Mouse (Mus musculus) CH12.LX (cell line): ENCODE measurements around the gene Lysmd1. TPM values are rescaled to one million over a fixed set of nuclear protein-coding genes. Genes with fewer than 3 reads are reported as not detected.

ENCODE experiments used
- DNase-seq: peaks from one replicate; pipeline ENCODE4 v3.0.0-alpha.2; 2013; ENCODE audit errors: extremely low read depth
- H3K27ac ChIP-seq: 2 replicates; pipeline ENCODE4 v1.5.1; 2012; ENCODE audit warnings: low read depth, mild to moderate bottlenecking, control low read depth, moderate library complexity; ENCODE audit not compliant: insufficient read depth
- H3K27me3 ChIP-seq: replicated peaks from 2 replicates; pipeline ENCODE3; 2012; ENCODE audit warnings: inconsistent platforms
- H3K36me3 ChIP-seq, 2 experiments: replicated peaks in 1 of 2; 2 replicates each; pipeline versions ENCODE3 to v1.6.1; 2012; ENCODE audit warnings: inconsistent platforms in 1 of 2, low read length in 1 of 2, mild to moderate bottlenecking in 1 of 2, mixed read lengths in 1 of 2, moderate library complexity in 1 of 2; ENCODE audit not compliant: control insufficient read depth in 1 of 2, insufficient read depth in 1 of 2
- H3K4me1 ChIP-seq, 2 experiments: 2 replicates each; pipeline ENCODE4 v1.6.1; 2012; ENCODE audit warnings: inconsistent platforms in 1 of 2, moderate library complexity in 1 of 2; ENCODE audit not compliant: insufficient read depth in 2 of 2, control insufficient read depth in 1 of 2
- H3K4me2 ChIP-seq: 2 replicates; pipeline ENCODE4 v1.6.1; 2012; ENCODE audit warnings: low read depth, mild to moderate bottlenecking, control low read depth; ENCODE audit not compliant: poor library complexity, insufficient read depth, severe bottlenecking
- H3K4me3 ChIP-seq, 3 experiments: fragments of 150-350 bp in 1 of 3; sonication (generic) in 1 of 3; replicated peaks in 1 of 3; 2 replicates each; pipeline versions ENCODE3 to v1.5.1; 2011 to 2012; ENCODE audit warnings: low read depth in 2 of 3, low read length in 2 of 3, mild to moderate bottlenecking in 2 of 3, moderate library complexity in 2 of 3, control low read depth in 1 of 3, improper control_type of control experiment in 1 of 3, inconsistent platforms in 1 of 3, mixed read lengths in 1 of 3; ENCODE audit not compliant: poor library complexity in 1 of 3
- H3K79me2 ChIP-seq: replicated peaks from 2 replicates; pipeline ENCODE4 v1.6.1; 2012; ENCODE audit warnings: mild to moderate bottlenecking, moderate library complexity; ENCODE audit not compliant: control insufficient read depth, poor library complexity, insufficient read depth, severe bottlenecking; ENCODE audit errors: extremely low read depth
- H3K9ac ChIP-seq: 2 replicates; pipeline ENCODE4 v1.6.1; 2012; ENCODE audit warnings: low read depth, mild to moderate bottlenecking, control low read depth, moderate library complexity; ENCODE audit not compliant: insufficient read depth
- H3K9me3 ChIP-seq: replicated peaks from 2 replicates; pipeline ENCODE3; 2012; ENCODE audit warnings: low read length, inconsistent platforms, mixed read lengths
- EP300 ChIP-seq: IDR thresholded peaks from 2 replicates; pipeline ENCODE4 v1.6.1; 2011; ENCODE audit warnings: low read length, improper control_type of control experiment
- RCOR1 ChIP-seq: conservative IDR thresholded peaks from 2 replicates; pipeline ENCODE4 v1.6.1; 2012; ENCODE audit warnings: low read depth, mild to moderate bottlenecking, inconsistent platforms, low read length, improper control_type of control experiment
- TCF12 ChIP-seq: IDR thresholded peaks from 2 replicates; pipeline ENCODE4 v1.6.1; 2014; ENCODE audit warnings: low read depth, mild to moderate bottlenecking, inconsistent platforms, low read length, improper control_type of control experiment
- ZNF384 ChIP-seq: IDR thresholded peaks from 2 replicates; pipeline ENCODE4 v1.6.1; 2012; ENCODE audit warnings: low read depth, low read length, improper control_type of control experiment, inconsistent platforms
- dilution Hi-C: fragments of 300-500 bp; cut with MboI; formaldehyde crosslinking; loops from 2 replicates; pipeline ENCODE4 v1.14.3; 2020; ENCODE audit warnings: low sequenced_read_pairs; ENCODE audit not compliant: extremely low pct_unique_long_range_greater_than_20kb, extremely low pct_ligation_motif_present
- in situ Hi-C: fragments of 300-500 bp; cut with MboI; formaldehyde crosslinking; loops from 3 replicates; pipeline ENCODE4 v1.14.3; 2019; ENCODE audit warnings: low sequenced_read_pairs, low pct_ligation_motif_present, low pct_unique_long_range_greater_than_20kb, mixed read lengths
- polyA plus RNA-seq: library from polyadenylated mRNA; unstranded; fragments of >175 nt; gene quantifications from 2 replicates; pipeline ENCODE4 v1.2.1, GENCODE M21; 2012; ENCODE audit warnings: low read depth; ENCODE audit not compliant: insufficient read length
- total RNA-seq, 2 experiments: library from RNA; depleted of rRNA; stranded (reverse); fragments of 300-350 nt in 1 of 2; fragments of >200 nt in 1 of 2; gene quantifications; 2 replicates each; pipeline ENCODE4 v1.2.3; 2012 to 2014

Lysmd1 gene
- total and polyA plus RNA-seq, 3 experiments = 8.1 to 13.6 (median 11.6) TPM

DNA sequence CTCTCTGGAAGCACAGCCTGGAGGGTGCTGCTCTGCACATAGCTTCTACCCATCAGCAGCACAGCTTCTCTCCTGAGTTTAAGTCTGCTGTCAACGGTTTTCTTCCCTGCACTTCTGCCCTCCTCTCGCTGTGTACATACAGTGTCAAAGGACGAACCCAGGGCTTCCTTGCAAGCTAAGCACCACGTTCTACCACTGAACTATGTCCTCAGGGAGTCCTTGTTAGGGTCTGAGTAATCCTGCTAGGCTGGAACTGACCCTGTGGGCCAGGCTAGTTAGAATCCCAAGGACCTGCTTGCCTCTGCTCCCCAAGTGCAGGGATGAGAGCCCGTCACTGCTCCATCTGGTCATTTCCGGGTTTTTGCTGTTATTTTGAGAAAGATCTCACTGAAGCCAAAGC, 53.0 kb downstream of the Lysmd1 start:
- no peak overlapping the region for H3K27ac ChIP-seq
- H3K4me2 ChIP-seq = no peak overlapping the region
- dilution Hi-C loops = no loop called here
- H3K4me1 ChIP-seq = no peaks in the 10 kb centered on the region
- H3K79me2 ChIP-seq = no peaks in the 10 kb centered on the region
- TF ChIP-seq EP300 = no peak
- TF ChIP-seq ZNF384 = no peak
- TF ChIP-seq RCOR1 = no peak
- TF ChIP-seq TCF12 = no peak
- peaks cover 50 to 92% of the 10 kb centered on the region in 2 experiments for H3K36me3 ChIP-seq
- no peaks in the 10 kb centered on the region for H3K9me3 ChIP-seq
- no peaks in the 10 kb centered on the region for H3K27me3 ChIP-seq
- no peak for DNase-seq
- in situ Hi-C loops = no loop called here
- no peak overlapping the region for H3K9ac ChIP-seq
- no peak overlapping the region for H3K4me3 ChIP-seq

Other genes with a start within 250 kb of the Lysmd1 start
Only the 20 nearest of the 22 such genes appear.
- gene Selenbp1, start 201.0 kb upstream of the Lysmd1 start, total RNA-seq (2012; rRNA removed) = 0.08 and 0.25 TPM in 2 replicates
- not detected in 2 replicates for gene Selenbp1, start 201.0 kb upstream of the Lysmd1 start, total RNA-seq (2014; rRNA removed)
- not detected in 2 replicates for gene Selenbp1, start 201.0 kb upstream of the Lysmd1 start, polyA plus RNA-seq
- 11.4 and 11.8 TPM in 2 replicates for gene Rfx5, start 180.0 kb upstream of the Lysmd1 start, total RNA-seq (2012; rRNA removed)
- gene Rfx5, start 180.0 kb upstream of the Lysmd1 start, total RNA-seq (2014; rRNA removed) = 14.0 and 15.4 TPM in 2 replicates
- gene Rfx5, start 180.0 kb upstream of the Lysmd1 start, polyA plus RNA-seq = 19.9 and 22.0 TPM in 2 replicates
- gene Pi4kb, start 159.4 kb upstream of the Lysmd1 start, total RNA-seq (2012; rRNA removed) = 39.2 and 44.7 TPM in 2 replicates
- gene Pi4kb, start 159.4 kb upstream of the Lysmd1 start, total RNA-seq (2014; rRNA removed) = 21.2 and 24.0 TPM in 2 replicates
- gene Pi4kb, start 159.4 kb upstream of the Lysmd1 start, polyA plus RNA-seq = 30.7 and 31.3 TPM in 2 replicates
- gene Zfp687, start 118.6 kb upstream of the Lysmd1 start, total RNA-seq (2012; rRNA removed) = 10.8 and 11.1 TPM in 2 replicates
- gene Zfp687, start 118.6 kb upstream of the Lysmd1 start, total RNA-seq (2014; rRNA removed) = 3.3 and 4.2 TPM in 2 replicates
- 12.6 and 13.5 TPM in 2 replicates for gene Zfp687, start 118.6 kb upstream of the Lysmd1 start, polyA plus RNA-seq
- gene Psmd4, start 91.5 kb upstream of the Lysmd1 start, total RNA-seq (2012; rRNA removed) = 258 and 276 TPM in 2 replicates
- 284 and 305 TPM in 2 replicates for gene Psmd4, start 91.5 kb upstream of the Lysmd1 start, total RNA-seq (2014; rRNA removed)
- gene Psmd4, start 91.5 kb upstream of the Lysmd1 start, polyA plus RNA-seq = 332 and 360 TPM in 2 replicates
- gene Pip5k1a, start 27.2 kb upstream of the Lysmd1 start, total RNA-seq (2012; rRNA removed) = 21.5 and 22.7 TPM in 2 replicates
- gene Pip5k1a, start 27.2 kb upstream of the Lysmd1 start, total RNA-seq (2014; rRNA removed) = 34.1 and 38.0 TPM in 2 replicates
- gene Pip5k1a, start 27.2 kb upstream of the Lysmd1 start, polyA plus RNA-seq = 35.8 and 40.3 TPM in 2 replicates
- 33.7 and 34.1 TPM in 2 replicates for gene Vps72, start 23.1 kb upstream of the Lysmd1 start, total RNA-seq (2012; rRNA removed)
- 33.3 and 33.5 TPM in 2 replicates for gene Vps72, start 23.1 kb upstream of the Lysmd1 start, total RNA-seq (2014; rRNA removed)
- gene Vps72, start 23.1 kb upstream of the Lysmd1 start, polyA plus RNA-seq = 54.4 and 75.4 TPM in 2 replicates
- 0.21 and 0.47 TPM in 2 replicates for gene Tmod4, start 9.6 kb upstream of the Lysmd1 start, total RNA-seq (2012; rRNA removed)
- not detected in 2 replicates for gene Tmod4, start 9.6 kb upstream of the Lysmd1 start, total RNA-seq (2014; rRNA removed)
- gene Tmod4, start 9.6 kb upstream of the Lysmd1 start, polyA plus RNA-seq = 0.81 TPM in 1 of 2 replicates, not detected in the other
- gene Scnm1, start 77 bp upstream of the Lysmd1 start, total RNA-seq (2012; rRNA removed) = 50.5 and 51.0 TPM in 2 replicates
- 53.1 and 64.5 TPM in 2 replicates for gene Scnm1, start 77 bp upstream of the Lysmd1 start, total RNA-seq (2014; rRNA removed)
- gene Scnm1, start 77 bp upstream of the Lysmd1 start, polyA plus RNA-seq = 59.2 and 83.9 TPM in 2 replicates
- 19.1 and 28.2 TPM in 2 replicates for gene Tnfaip8l2, start 8.3 kb downstream of the Lysmd1 start, total RNA-seq (2012; rRNA removed)
- gene Tnfaip8l2, start 8.3 kb downstream of the Lysmd1 start, total RNA-seq (2014; rRNA removed) = 24.8 and 26.2 TPM in 2 replicates
- gene Tnfaip8l2, start 8.3 kb downstream of the Lysmd1 start, polyA plus RNA-seq = 18.2 and 22.5 TPM in 2 replicates
- 0.30 and 0.42 TPM in 2 replicates for gene Sema6c, start 26.4 kb downstream of the Lysmd1 start, total RNA-seq (2012; rRNA removed)
- gene Sema6c, start 26.4 kb downstream of the Lysmd1 start, total RNA-seq (2014; rRNA removed) = not detected in 2 replicates
- gene Sema6c, start 26.4 kb downstream of the Lysmd1 start, polyA plus RNA-seq = 0.27 and 0.53 TPM in 2 replicates
- gene Gabpb2, start 83.8 kb downstream of the Lysmd1 start, total RNA-seq (2012; rRNA removed) = 14.7 and 18.2 TPM in 2 replicates
- gene Gabpb2, start 83.8 kb downstream of the Lysmd1 start, total RNA-seq (2014; rRNA removed) = 15.4 and 16.6 TPM in 2 replicates
- gene Gabpb2, start 83.8 kb downstream of the Lysmd1 start, polyA plus RNA-seq = 20.6 and 21.1 TPM in 2 replicates
- 55.3 and 82.3 TPM in 2 replicates for gene Cdc42se1, start 94.6 kb downstream of the Lysmd1 start, total RNA-seq (2012; rRNA removed)
- 66.3 and 71.1 TPM in 2 replicates for gene Cdc42se1, start 94.6 kb downstream of the Lysmd1 start, total RNA-seq (2014; rRNA removed)
- gene Cdc42se1, start 94.6 kb downstream of the Lysmd1 start, polyA plus RNA-seq = 123 and 128 TPM in 2 replicates
- gene Mllt11, start 98.1 kb downstream of the Lysmd1 start, total RNA-seq (2012; rRNA removed) = 10.0 and 11.5 TPM in 2 replicates
- gene Mllt11, start 98.1 kb downstream of the Lysmd1 start, total RNA-seq (2014; rRNA removed) = 9.5 and 10.0 TPM in 2 replicates
- 23.9 and 24.2 TPM in 2 replicates for gene Mllt11, start 98.1 kb downstream of the Lysmd1 start, polyA plus RNA-seq
- gene Gm128, start 107.5 kb downstream of the Lysmd1 start, total RNA-seq (2012; rRNA removed) = not detected in 2 replicates
- not detected in 2 replicates for gene Gm128, start 107.5 kb downstream of the Lysmd1 start, total RNA-seq (2014; rRNA removed)
- gene Gm128, start 107.5 kb downstream of the Lysmd1 start, polyA plus RNA-seq = not detected in 2 replicates
- gene Bnipl, start 117.1 kb downstream of the Lysmd1 start, total RNA-seq (2012; rRNA removed) = 0.17 TPM in 1 of 2 replicates, not detected in the other
- gene Bnipl, start 117.1 kb downstream of the Lysmd1 start, total RNA-seq (2014; rRNA removed) = not detected in 2 replicates
- 0.30 and 0.33 TPM in 2 replicates for gene Bnipl, start 117.1 kb downstream of the Lysmd1 start, polyA plus RNA-seq
- 4.9 and 5.4 TPM in 2 replicates for gene Mindy1, start 147.3 kb downstream of the Lysmd1 start, total RNA-seq (2012; rRNA removed)
- gene Mindy1, start 147.3 kb downstream of the Lysmd1 start, total RNA-seq (2014; rRNA removed) = 5.0 and 6.0 TPM in 2 replicates
- gene Mindy1, start 147.3 kb downstream of the Lysmd1 start, polyA plus RNA-seq = 8.7 and 14.4 TPM in 2 replicates
- gene Prune1, start 148.0 kb downstream of the Lysmd1 start, total RNA-seq (2012; rRNA removed) = 7.1 and 8.4 TPM in 2 replicates
- 7.1 and 8.5 TPM in 2 replicates for gene Prune1, start 148.0 kb downstream of the Lysmd1 start, total RNA-seq (2014; rRNA removed)
- gene Prune1, start 148.0 kb downstream of the Lysmd1 start, polyA plus RNA-seq = 8.8 and 9.1 TPM in 2 replicates
- gene Anxa9, start 173.1 kb downstream of the Lysmd1 start, total RNA-seq (2012; rRNA removed) = 1.9 and 2.5 TPM in 2 replicates
- gene Anxa9, start 173.1 kb downstream of the Lysmd1 start, total RNA-seq (2014; rRNA removed) = 1.4 and 1.5 TPM in 2 replicates
- gene Anxa9, start 173.1 kb downstream of the Lysmd1 start, polyA plus RNA-seq = 3.6 and 4.1 TPM in 2 replicates
- 70.6 and 81.1 TPM in 2 replicates for gene Cers2, start 180.7 kb downstream of the Lysmd1 start, total RNA-seq (2012; rRNA removed)
- 96.7 and 105 TPM in 2 replicates for gene Cers2, start 180.7 kb downstream of the Lysmd1 start, total RNA-seq (2014; rRNA removed)
- 84.5 and 89.8 TPM in 2 replicates for gene Cers2, start 180.7 kb downstream of the Lysmd1 start, polyA plus RNA-seq